Mouse (Mus musculus): ENCODE results near the gene G6pc. TPM values are rescaled to one million over a fixed set of nuclear protein-coding genes. Genes with fewer than 3 reads are reported as not detected.
"Not testable (repeated sequence)": the region's sequence is repeated elsewhere in the genome, so short reads cannot be mapped to it uniquely, and the experiment has no call there.

The G6pc gene
- total and polyA plus RNA-seq, 2 experiments from 2014 or later = not detected

- no peaks in the 10 kb centered on the region for H3K9me3 ChIP-seq (ENCODE audit: low read length)
- H3K9ac ChIP-seq (replicated peaks; ENCODE audit: low read length, poor library complexity, severe bottlenecking) = no peak overlapping the region
- ATAC-seq (ENCODE audit: low FRiP score) = no peak
- WGBS = 77% methylated on average over 6 of the region's 6 CpGs
- H3K4me3 ChIP-seq (ENCODE audit: low read depth, low read length) = no peak overlapping the region
- H3K27ac ChIP-seq (ENCODE audit: low read depth, low read length) = no peak overlapping the region
- H3K36me3 ChIP-seq (ENCODE audit: insufficient read depth, low read length) = peaks cover 13% of the 10 kb centered on the region
- H3K4me2 ChIP-seq (ENCODE audit: low read depth, low read length, poor library complexity, severe bottlenecking) = no peak overlapping the region
- TF ChIP-seq CTCF (IDR thresholded peaks at IDR 0.05) = no peak
- H3K27me3 ChIP-seq (ENCODE audit: insufficient read depth, low read length) = no peaks in the 10 kb centered on the region
- peak; percentile 6 for DNase-seq (ENCODE audit: low spot score)
- no peaks in the 10 kb centered on the region for H3K4me1 ChIP-seq (ENCODE audit: insufficient read depth, low read length)
These were observed 38.3 kb upstream of the G6pc start for GRCm38 (mm10) chr11:101328941-101329635.

- H3K9me3 ChIP-seq (ENCODE audit: low read length) = no peaks in the 10 kb centered on the region
- WGBS = 70% methylated on average over 7 of the region's 7 CpGs
- no peak within 1 kb of the TSS for H3K27ac ChIP-seq (ENCODE audit: low read depth, low read length)
- no peak within 1 kb of the TSS for H3K4me3 ChIP-seq (ENCODE audit: low read depth, low read length)
- H3K27me3 ChIP-seq (ENCODE audit: insufficient read depth, low read length) = no peaks in the 10 kb centered on the region
- H3K4me1 ChIP-seq (ENCODE audit: insufficient read depth, low read length) = no peaks in the 10 kb centered on the region
- no peak for ATAC-seq (ENCODE audit: low FRiP score)
- no peak within 1 kb of the TSS for H3K9ac ChIP-seq (replicated peaks; ENCODE audit: low read length, poor library complexity, severe bottlenecking)
- no peak for DNase-seq (ENCODE audit: low spot score)
- peaks cover 5% of the 10 kb centered on the region; the same call in 1 of the 2 replicates for H3K36me3 ChIP-seq (ENCODE audit: insufficient read depth, low read length)
- H3K4me2 ChIP-seq (ENCODE audit: low read depth, low read length, poor library complexity, severe bottlenecking) = no peak within 1 kb of the TSS
- TF ChIP-seq CTCF (IDR thresholded peaks at IDR 0.05) = no peak
These were observed 36.9 kb upstream of the G6pc start, which contains the start of gene Aoc3 for GRCm38 (mm10) chr11:101330371-101330924. Aoc3 (plus strand) TSS chr11:101330605.

GRCm38 (mm10) chr11:101330961-101331360, 36.4 kb upstream of the G6pc start:
- H3K9me3 ChIP-seq (ENCODE audit: low read length); H3K4me2 ChIP-seq (ENCODE audit: low read depth, low read length, poor library complexity, severe bottlenecking); DNase-seq (ENCODE audit: low spot score); H3K4me3 ChIP-seq (ENCODE audit: low read depth, low read length); H3K9ac ChIP-seq (replicated peaks; ENCODE audit: low read length, poor library complexity, severe bottlenecking); ATAC-seq (ENCODE audit: low FRiP score); H3K27me3 ChIP-seq (ENCODE audit: insufficient read depth, low read length); H3K27ac ChIP-seq (ENCODE audit: low read depth, low read length); H3K4me1 ChIP-seq (ENCODE audit: insufficient read depth, low read length); H3K36me3 ChIP-seq (ENCODE audit: insufficient read depth, low read length): not testable (repeated sequence)
- WGBS = 89% methylated on average over 6 of the region's 6 CpGs

GRCm38 (mm10) chr11:101332537-101332936, 34.8 kb upstream of the G6pc start:
- no peaks in the 10 kb centered on the region for H3K27me3 ChIP-seq (ENCODE audit: insufficient read depth, low read length)
- H3K9me3 ChIP-seq (ENCODE audit: low read length) = no peaks in the 10 kb centered on the region
- DNase-seq (ENCODE audit: low spot score) = no peak
- ATAC-seq (ENCODE audit: low FRiP score) = no peak
- 85% methylated on average over 3 of the region's 3 CpGs for WGBS
- H3K27ac ChIP-seq (ENCODE audit: low read depth, low read length) = no peak overlapping the region
- no peak overlapping the region for H3K9ac ChIP-seq (replicated peaks; ENCODE audit: low read length, poor library complexity, severe bottlenecking)
- TF ChIP-seq CTCF (IDR thresholded peaks at IDR 0.05) = no peak
- H3K36me3 ChIP-seq (ENCODE audit: insufficient read depth, low read length) = no peaks in the 10 kb centered on the region
- H3K4me2 ChIP-seq (ENCODE audit: low read depth, low read length, poor library complexity, severe bottlenecking) = no peak overlapping the region
- H3K4me1 ChIP-seq (ENCODE audit: insufficient read depth, low read length) = peaks cover 4% of the 10 kb centered on the region; the same call in 1 of the 2 replicates
- H3K4me3 ChIP-seq (ENCODE audit: low read depth, low read length) = no peak overlapping the region

GRCm38 (mm10) chr11:101334023-101334422, 33.3 kb upstream of the G6pc start:
- Histone ChIP-seq H3K27me3 (ENCODE audit: insufficient read depth, low read length) (no peaks in the 10 kb centered on the region), H3K4me2 (ENCODE audit: low read depth, low read length, poor library complexity, severe bottlenecking) (no peak overlapping the region), H3K9ac (replicated peaks; ENCODE audit: low read length, poor library complexity, severe bottlenecking) (no peak overlapping the region), H3K27ac (ENCODE audit: low read depth, low read length) (no peak overlapping the region), H3K9me3 (ENCODE audit: low read length) (no peaks in the 10 kb centered on the region), H3K4me1 (ENCODE audit: insufficient read depth, low read length) (peaks cover 11% of the 10 kb centered on the region; the same call in 1 of the 2 replicates), H3K36me3 (ENCODE audit: insufficient read depth, low read length) (no peaks in the 10 kb centered on the region), H3K4me3 (ENCODE audit: low read depth, low read length) (no peak overlapping the region)
- ATAC-seq (ENCODE audit: low FRiP score) = no peak
- WGBS = 19% methylated on average over 10 of the region's 10 CpGs
- no peak for DNase-seq (ENCODE audit: low spot score)
- TF ChIP-seq CTCF (IDR thresholded peaks at IDR 0.05) = no peak

GRCm38 (mm10) chr11:101334516-101334915, 32.8 kb upstream of the G6pc start:
- no peak overlapping the region for H3K9ac ChIP-seq (replicated peaks; ENCODE audit: low read length, poor library complexity, severe bottlenecking)
- no peak for TF ChIP-seq CTCF (IDR thresholded peaks at IDR 0.05)
- ATAC-seq (ENCODE audit: low FRiP score) (no peak), DNase-seq (ENCODE audit: low spot score) (no peak)
- H3K36me3 ChIP-seq (ENCODE audit: insufficient read depth, low read length) = no peaks in the 10 kb centered on the region
- no peak overlapping the region for H3K4me3 ChIP-seq (ENCODE audit: low read depth, low read length)
- no peaks in the 10 kb centered on the region for H3K9me3 ChIP-seq (ENCODE audit: low read length)
- H3K27me3 ChIP-seq (ENCODE audit: insufficient read depth, low read length) = no peaks in the 10 kb centered on the region
- no peak overlapping the region for H3K4me2 ChIP-seq (ENCODE audit: low read depth, low read length, poor library complexity, severe bottlenecking)
- no peak overlapping the region for H3K27ac ChIP-seq (ENCODE audit: low read depth, low read length)
- 8% methylated on average over 6 of the region's 6 CpGs for WGBS
- H3K4me1 ChIP-seq (ENCODE audit: insufficient read depth, low read length) = peaks cover 11% of the 10 kb centered on the region; the same call in 1 of the 2 replicates
